Mouse (Mus musculus) urinary bladder, postnatal 4 days (tissue): ENCODE measurements around the gene Snorc.
A peak's percentile ranks its signal among the peaks of the same experiment; 100 is the strongest.

Experiments
- DNase-seq, 2 experiments: peaks; one replicate each; pipeline ENCODE4 v3.0.0; 2021 to 2022; ENCODE audit warnings: low spot score in 2 of 2

Gene Snorc

DNA sequence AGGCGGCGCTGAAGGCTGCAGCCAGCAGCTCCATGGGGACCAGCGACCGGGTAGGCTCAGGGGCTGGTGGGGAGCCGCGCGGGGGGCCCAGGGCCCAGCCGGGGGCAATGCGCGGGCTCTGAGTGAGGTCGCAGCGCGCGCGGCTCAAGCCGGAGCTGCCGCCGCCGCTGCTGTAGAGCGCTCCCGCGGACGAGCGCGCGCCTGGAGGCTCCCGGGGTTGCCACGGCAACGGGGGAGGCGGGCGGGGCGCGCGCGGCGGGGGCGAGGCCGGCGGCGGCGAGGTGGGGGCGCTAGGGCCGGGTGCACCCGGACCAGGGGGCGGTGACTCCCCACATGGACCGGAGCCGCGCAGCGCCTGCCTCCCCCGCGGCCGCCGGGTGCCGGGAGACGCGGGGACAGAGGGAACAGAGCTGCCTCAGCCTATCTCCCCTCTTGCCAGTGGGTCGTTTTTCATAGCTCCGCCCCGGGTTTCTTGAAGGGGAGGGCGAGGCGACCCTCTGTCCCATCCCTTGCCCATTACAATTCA is 40.2 kb downstream of the Snorc start:
- peak in 1 of 2 experiments; percentile 42 for DNase-seq

- no peak for DNase-seq
Measured at GRCm38 (mm10) chr1:87510845-87511244, 40.8 kb downstream of the Snorc start.

DNA sequence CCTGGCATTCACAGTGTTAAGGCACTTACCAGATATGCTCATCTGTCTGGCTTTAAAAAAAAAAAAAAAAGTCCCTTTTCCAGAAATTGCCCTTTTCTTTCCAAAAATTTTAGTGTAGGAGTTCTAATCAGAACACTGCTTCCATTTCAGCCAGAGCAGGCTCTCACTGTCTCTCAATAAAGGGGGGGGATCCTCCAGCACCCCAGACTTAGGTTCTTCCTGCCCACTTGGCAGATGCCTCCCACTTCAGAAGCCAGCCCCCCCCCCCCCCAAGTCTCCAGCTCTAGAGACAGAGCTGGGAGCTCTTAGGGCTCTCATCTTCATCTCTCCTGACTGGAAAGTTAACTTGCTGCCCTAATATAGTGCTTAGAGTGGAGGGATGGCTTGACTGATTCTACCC is 50.4 kb downstream of the Snorc start:
- DNase-seq = no peak

DNA sequence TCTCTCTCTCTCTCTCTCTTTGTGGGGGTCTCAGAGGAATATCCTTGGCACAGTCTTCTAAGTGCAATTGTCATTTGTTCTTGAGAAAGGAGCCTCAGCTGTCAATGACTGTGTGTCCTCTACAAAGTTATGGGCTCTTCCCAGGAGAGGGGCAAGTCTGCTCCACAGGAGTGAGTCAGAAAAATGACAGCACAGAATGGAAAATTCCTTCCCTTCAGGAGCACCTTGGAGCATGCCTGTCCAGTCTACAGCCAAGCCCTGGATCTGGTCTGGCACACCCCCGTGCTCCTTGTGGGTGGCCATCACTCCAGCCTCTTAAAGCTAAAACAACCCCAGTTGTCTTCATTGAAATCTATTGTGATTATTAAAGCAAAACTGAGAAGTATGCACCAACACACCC is 51.5 kb downstream of the Snorc start:
- no peak for DNase-seq

DNA sequence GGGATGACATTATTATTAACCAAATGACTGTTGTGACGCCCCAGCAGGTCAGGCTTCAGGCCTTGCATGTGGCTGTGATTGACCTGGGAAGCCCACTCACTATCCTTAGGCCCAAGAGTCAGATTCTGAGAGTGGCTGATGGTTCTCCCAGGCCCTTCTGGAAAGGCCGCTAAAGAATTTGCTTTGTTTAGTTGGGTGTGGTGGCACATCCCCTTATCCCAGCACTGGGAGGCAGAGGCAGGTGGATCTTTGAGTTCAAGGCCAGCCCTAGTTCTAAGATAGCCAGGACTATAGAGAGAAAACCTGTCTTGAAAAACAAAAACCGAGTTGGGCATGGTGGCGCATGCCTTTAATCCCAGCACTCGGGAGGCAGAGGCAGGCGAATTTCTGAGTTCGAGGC is 55.0 kb downstream of the Snorc start:
- peak in 1 of 2 experiments; percentile 19 for DNase-seq
